Mouse (Mus musculus): ENCODE measurements around the gene Stum. TPM values are rescaled to one million over a fixed set of nuclear protein-coding genes. Genes with fewer than 3 reads are reported as not detected.

Gene Stum
- total and polyA plus RNA-seq, 3 experiments, result 0.42 to 0.61 (median 0.51) TPM

DNA sequence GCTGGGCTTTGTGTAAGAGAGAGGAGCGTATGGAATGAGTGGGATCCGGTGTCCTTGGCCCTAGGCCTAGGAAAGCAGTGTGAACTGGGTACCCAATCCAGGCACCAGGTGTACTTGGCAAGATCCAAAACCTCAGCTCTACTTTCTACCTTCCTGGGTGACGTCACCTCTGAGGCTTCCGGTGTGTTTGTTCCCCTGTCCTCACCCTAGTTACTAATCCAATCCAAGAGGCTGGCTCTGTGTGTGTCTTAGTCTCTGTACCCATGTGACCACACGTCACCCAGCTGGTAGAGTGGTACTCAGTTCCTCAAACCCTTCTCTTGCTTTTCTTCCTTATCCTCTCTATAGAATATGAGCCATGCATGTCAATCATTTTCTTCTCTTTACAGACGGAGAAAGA lies 81.6 kb downstream of the Stum start (continued):
- TF ChIP-seq SIN3A (IDR thresholded peaks at IDR 0.05; ENCODE audit: low read length), result peak; percentile 43; the same call in 1 of the 2 replicates
- no peak for TF ChIP-seq ZMIZ1 (IDR thresholded peaks at IDR 0.05; ENCODE audit: low read depth, low read length)

DNA sequence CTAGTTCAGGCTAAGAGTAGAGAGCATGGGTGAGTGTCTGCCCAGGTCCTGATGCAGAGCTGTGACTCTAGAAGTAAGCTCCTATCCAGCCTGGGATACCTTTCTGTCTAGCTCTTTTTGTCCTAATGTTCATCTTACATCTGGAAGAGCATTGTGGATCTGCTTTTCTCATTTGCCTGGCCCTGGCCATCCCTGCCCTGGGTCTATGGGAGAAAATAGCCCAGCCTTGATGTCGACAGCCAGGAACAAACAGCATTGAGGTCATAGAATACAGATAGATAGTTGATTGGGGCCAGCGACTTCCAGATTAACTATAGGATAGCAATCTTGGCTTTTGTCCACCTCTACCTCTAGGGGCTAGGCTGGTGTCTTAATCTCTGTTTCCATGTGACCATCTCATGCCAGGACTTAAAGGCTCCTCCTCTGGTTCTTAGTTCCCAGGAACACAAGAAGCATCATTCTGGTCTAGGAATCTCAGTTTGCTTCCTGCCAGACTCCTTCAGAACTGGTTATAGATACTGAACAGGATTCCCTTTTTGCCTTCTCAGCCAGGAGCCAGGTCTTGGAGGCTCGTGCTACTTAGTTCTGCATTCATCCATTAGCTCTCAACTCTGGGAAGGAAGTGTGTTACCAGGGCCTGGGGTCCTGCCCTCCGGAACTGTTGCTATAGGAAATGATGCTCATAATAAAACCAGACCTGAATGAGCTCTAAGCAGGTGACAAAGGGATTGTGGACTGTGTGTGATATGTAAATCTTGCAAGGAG lies 82.4 kb downstream of the Stum start:
- H3K9ac ChIP-seq (ENCODE audit: insufficient read depth, low read depth), result no peak overlapping the region
- peaks cover 31 to 100% of the 10 kb centered on the region in 2 experiments for H3K4me1 ChIP-seq (ENCODE audit: control insufficient read depth in 1 of 2, insufficient read depth in 2 of 2)
- TF ChIP-seq PAX5 (IDR thresholded peaks at IDR 0.05; ENCODE audit: low read length) (no peak), MEF2A (IDR thresholded peaks at IDR 0.05; ENCODE audit: borderline replicate concordance, low read depth, low read length) (no peak), MAZ (IDR thresholded peaks at IDR 0.05; ENCODE audit: low read depth, low read length) (no peak), NELFE (IDR thresholded peaks at IDR 0.05; ENCODE audit: low read depth, low read length) (no peak), ELF1 (IDR thresholded peaks at IDR 0.05; ENCODE audit: low read depth, low read length) (no peak), JUN (IDR thresholded peaks at IDR 0.05; ENCODE audit: insufficient read depth, low read depth, low read length) (no peak), ZKSCAN1 (IDR thresholded peaks at IDR 0.05; ENCODE audit: borderline replicate concordance, low read depth, low read length) (no peak), RCOR1 (conservative IDR thresholded peaks at IDR 0.05; ENCODE audit: low read depth, low read length) (no peak), POLR2AphosphoS2 (IDR thresholded peaks at IDR 0.05; ENCODE audit: low read depth, low read length) (no peak), ETS1 (conservative IDR thresholded peaks at IDR 0.05; ENCODE audit: low read depth, low read length) (no peak), USF1 (IDR thresholded peaks at IDR 0.05; ENCODE audit: low read depth, low read length) (no peak), E2F4 (IDR thresholded peaks at IDR 0.05; ENCODE audit: insufficient replicate concordance, low read depth, low read length) (no peak), MAX (IDR thresholded peaks at IDR 0.05; ENCODE audit: low read length) (no peak), CHD2 (IDR thresholded peaks at IDR 0.05; ENCODE audit: low read length) (no peak), RAD21 (IDR thresholded peaks at IDR 0.05; ENCODE audit: low read depth, low read length) (no peak), GABPA (IDR thresholded peaks at IDR 0.05; ENCODE audit: insufficient replicate concordance, low read depth, low read length) (no peak)
- H3K27ac ChIP-seq (ENCODE audit: insufficient read depth, low read depth), result peak overlapping the region; percentile 22; the same call in 1 of the 2 replicates
- no peak overlapping the region for H3K4me2 ChIP-seq (ENCODE audit: insufficient read depth, low read depth, poor library complexity, severe bottlenecking)
- H3K4me3 ChIP-seq (replicated peaks in 1 of 3; ENCODE audit: low read depth in 2 of 3, low read length in 2 of 3, poor library complexity in 1 of 3), result no peak overlapping the region
- dilution Hi-C loops (cut with MboI; ENCODE audit: extremely low pct_ligation_motif_present, extremely low pct_unique_long_range_greater_than_20kb, low sequenced_read_pairs), result no loop called here
- H3K79me2 ChIP-seq (replicated peaks; ENCODE audit: control insufficient read depth, extremely low read depth, insufficient read depth, poor library complexity, severe bottlenecking), result peaks cover 3% of the 10 kb centered on the region; the same call in 1 of the 2 replicates
- no peaks in the 10 kb centered on the region for H3K9me3 ChIP-seq (replicated peaks; ENCODE audit: low read length)
- H3K27me3 ChIP-seq (replicated peaks), result no peaks in the 10 kb centered on the region
- in situ Hi-C loops (cut with MboI; ENCODE audit: low pct_ligation_motif_present, low pct_unique_long_range_greater_than_20kb, low sequenced_read_pairs), result loop anchor here (10.0 to 25.0 kb wide), 2 partner anchors 66 to 539 kb away; partner anchors contain the start of gene Itpkb
- DNase-seq (ENCODE audit: extremely low read depth), result no peak
- peaks cover 0 to 9% of the 10 kb centered on the region in 2 experiments for H3K36me3 ChIP-seq (replicated peaks in 1 of 2; ENCODE audit: control insufficient read depth in 1 of 2, insufficient read depth in 1 of 2, low read length in 1 of 2)

Data from CH12.LX (cell line).